Mouse (Mus musculus) lung, postnatal 0 days (tissue): Measurements from ENCODE around the gene Lias.

ENCODE experiments used
- CTCF ChIP-seq: IDR thresholded peaks from 2 replicates; pipeline ENCODE4 v1.5.1; 2016; ENCODE audit warnings: antibody characterized with exemption, mild to moderate bottlenecking
- EP300 ChIP-seq: IDR thresholded peaks from 2 replicates; pipeline ENCODE4 v1.6.1; 2016; ENCODE audit warnings: antibody characterized with exemption, mild to moderate bottlenecking, control low read depth

DNA sequence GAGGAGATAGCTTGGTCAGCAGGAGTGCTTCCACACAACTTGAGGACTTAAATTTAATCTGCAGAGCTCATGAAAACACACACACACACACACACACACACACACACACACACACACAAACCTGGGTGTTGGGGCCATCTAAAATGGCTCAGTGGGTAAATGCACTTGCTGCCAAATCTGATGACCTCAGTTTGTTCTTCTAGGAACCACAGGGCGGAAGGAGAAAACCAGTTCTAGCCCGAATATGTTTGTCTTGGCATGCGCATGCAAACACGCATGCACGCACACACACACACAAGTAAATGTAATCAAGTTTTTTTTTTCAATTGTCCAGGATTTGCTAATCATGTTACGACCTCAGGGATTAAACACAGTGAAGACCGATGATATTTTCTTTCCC, 19.7 kb upstream of the Lias start:
- TF ChIP-seq CTCF (no peak), EP300 (no peak)
